Mouse (Mus musculus): ENCODE data around the gene Fabp2.

- TF ChIP-seq GATA1 (IDR thresholded peaks at IDR 0.05; ENCODE audit: borderline replicate concordance, low read length): no peak
- no peak for TF ChIP-seq FLI1 (IDR thresholded peaks at IDR 0.05; ENCODE audit: low read length)
These were observed 9.0 kb downstream of the Fabp2 start for GRCm38 (mm10) chr3:122903746-122904433.

Data from megakaryocyte, embryonic 14.5 days (primary cell).